Mouse (Mus musculus): ENCODE results near the gene Gramd1b.

- no peak for TF ChIP-seq CTCF (IDR thresholded peaks at IDR 0.05; ENCODE audit: low read depth, low read length)
- TF ChIP-seq POLR2A (IDR thresholded peaks at IDR 0.05; ENCODE audit: borderline replicate concordance, low read depth, low read length) = no peak
These were observed 97.9 kb downstream of the Gramd1b start for GRCm38 (mm10) chr9:40433286-40433685.

Measured in bone marrow macrophage, adult 2 months (primary cell).